Mouse (Mus musculus): ENCODE data around the gene Ctsz.
A peak's percentile ranks its signal among the peaks of the same experiment; 100 is the strongest.

The Ctsz gene

GRCm38 (mm10) chr2:174439961-174440360 lies 1.1 kb upstream of the Ctsz start:
- no peak for DNase-seq (ENCODE audit: low spot score)

DNA sequence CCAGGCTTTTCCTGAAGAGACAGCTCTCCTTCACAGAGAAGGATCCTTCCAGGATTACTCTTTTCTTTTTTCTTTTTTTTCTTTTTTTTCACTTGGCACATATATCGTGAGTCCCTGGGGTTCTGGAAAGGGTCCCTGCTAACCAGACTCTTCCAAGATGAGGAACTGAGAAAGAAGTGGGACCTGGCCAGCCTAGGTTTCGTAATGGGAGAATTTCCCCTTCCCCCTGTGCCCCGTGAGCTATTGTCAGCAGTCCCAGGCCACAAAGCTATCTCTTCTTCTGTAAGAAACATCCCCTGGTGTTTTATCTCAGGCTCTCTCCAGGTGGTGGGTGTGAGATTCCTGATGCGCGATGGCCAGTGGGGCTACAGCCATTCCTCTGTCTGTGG lies 605 bp upstream of the Ctsz start:
- no peak for DNase-seq (ENCODE audit: low spot score)

- DNase-seq (ENCODE audit: low spot score) = no peak
Measured at GRCm38 (mm10) chr2:174438181-174438580, 658 bp downstream of the Ctsz start.

DNA sequence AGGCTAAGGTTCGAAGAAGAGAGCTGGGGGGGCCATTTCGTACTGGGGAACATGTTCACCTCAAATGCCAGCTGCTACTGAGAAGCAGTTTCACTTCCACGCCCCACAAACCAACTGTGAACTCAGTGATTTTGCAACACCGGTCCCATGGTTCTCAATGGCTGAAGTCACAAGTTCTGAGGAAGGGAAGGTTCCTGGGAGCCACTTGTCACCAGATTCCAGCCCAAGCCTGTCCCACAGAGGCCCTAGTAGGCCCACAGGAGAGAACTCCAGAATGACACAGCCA lies 1.2 kb downstream of the Ctsz start:
- DNase-seq (ENCODE audit: low spot score) = no peak

DNA sequence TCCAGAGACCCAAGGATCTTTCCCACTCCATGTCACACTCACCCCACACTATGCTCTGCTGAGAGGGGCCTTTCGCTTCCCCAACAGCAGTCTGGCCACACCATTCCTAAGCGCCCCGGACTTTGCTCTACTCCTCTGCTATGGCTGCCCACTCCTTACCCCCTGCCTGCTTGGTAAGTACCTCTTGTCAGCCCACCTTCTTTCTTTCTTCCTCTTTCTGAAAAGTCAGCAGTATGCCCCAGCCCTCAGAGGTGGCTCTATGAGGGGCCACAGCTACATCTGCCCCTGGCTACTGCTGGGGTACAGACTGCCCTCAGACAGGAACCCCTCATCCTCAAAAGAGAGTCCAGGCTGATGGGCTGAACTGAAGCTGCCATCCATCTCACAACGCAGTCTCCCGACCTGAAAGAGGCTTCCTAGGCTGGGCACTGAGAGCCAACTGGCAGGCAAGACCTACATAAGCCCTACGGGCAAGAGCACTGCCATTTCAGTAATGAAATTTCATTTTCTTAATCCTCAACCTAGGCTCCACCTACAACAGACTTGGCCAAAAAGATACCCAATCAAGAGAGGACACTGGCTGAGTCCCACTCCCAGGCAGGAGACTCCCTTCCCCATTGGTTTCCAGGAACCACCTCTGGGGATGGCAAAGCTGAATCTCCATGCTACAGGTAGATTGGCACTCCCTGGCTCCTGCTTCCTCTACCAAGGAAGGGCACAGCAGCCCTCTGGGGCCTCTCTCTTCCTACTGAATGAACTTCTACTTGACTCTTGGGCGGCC lies 1.7 kb downstream of the Ctsz start:
- no peak for DNase-seq (ENCODE audit: low spot score)

DNA sequence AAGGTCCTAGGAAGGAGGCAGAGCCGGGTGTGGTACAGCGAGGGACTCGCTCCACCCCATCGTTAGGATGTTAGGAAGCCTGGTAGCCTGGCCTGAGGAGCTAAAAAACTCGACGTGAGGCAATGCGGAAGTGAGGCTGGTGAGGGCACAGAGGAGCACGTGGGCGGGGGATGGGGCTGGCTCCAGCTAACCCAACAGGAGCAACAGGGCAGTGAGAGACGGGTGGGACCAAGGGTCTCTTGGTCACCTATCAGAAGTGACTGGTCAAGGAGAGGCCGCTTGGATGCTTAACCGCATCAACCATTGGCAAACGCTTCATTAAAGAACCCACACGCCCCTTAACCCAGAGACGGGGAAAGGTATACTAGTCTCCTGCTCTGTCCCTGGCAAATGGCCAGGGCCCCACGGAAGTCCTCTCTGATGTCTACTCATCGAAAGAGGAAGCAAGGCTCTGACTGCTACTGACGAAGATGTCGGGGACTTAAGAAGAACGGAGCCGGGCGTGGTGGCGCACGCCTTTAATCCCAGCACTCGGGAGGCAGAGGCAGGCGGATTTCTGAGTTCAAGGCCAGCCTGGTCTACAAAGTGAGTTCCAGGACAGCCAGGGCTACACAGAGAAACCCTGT lies 2.6 kb downstream of the Ctsz start:
- DNase-seq (ENCODE audit: low spot score) = no peak

DNA sequence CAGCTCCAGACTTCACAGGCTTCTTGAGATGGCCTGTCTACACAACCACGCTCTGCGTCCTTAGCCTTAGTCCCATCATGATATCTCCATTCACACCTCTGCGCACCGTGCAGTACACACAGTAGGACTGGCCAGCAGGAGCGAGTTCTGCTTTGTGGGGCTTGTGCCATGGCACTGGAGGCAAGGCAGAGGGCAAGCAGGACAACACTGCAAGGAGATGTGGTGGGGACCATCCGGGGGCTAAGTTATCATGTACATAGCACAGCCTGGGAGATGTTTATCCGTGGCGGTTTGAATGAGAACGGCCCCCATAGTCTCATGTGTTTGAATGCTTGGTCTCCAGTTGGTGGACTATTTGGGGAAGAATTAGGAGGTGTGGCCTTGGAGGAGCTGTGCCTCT lies 3.9 kb downstream of the Ctsz start:
- DNase-seq (ENCODE audit: low spot score) = no peak

DNA sequence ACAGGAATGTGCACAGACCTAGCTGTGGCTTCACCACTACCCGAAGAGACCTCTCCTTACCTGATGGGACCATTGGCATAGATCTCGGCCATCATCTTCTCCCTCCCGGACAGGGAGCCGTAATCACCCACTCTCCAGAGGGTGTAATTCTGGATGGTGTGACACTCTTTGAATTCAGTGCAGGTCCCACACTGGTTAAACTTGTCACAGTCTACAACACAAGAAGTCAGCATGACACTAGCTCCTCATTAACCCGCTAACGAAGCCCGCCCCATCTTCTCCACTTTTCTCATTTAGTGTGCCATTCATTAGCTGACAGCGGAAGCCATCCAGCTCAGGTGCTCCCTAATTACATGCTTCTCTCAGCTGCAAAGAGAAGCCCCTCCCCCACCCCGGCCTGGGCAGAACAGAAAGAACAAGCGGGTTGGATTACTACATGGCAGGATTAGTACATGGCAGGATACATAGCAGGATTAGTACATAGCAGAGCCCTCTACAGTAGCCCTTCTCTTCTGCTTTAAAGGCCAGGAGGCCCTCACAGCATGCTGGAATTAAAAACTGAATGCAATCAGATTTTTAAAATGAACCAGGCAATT lies 9.7 kb downstream of the Ctsz start:
- no peak for DNase-seq (ENCODE audit: low spot score)

DNA sequence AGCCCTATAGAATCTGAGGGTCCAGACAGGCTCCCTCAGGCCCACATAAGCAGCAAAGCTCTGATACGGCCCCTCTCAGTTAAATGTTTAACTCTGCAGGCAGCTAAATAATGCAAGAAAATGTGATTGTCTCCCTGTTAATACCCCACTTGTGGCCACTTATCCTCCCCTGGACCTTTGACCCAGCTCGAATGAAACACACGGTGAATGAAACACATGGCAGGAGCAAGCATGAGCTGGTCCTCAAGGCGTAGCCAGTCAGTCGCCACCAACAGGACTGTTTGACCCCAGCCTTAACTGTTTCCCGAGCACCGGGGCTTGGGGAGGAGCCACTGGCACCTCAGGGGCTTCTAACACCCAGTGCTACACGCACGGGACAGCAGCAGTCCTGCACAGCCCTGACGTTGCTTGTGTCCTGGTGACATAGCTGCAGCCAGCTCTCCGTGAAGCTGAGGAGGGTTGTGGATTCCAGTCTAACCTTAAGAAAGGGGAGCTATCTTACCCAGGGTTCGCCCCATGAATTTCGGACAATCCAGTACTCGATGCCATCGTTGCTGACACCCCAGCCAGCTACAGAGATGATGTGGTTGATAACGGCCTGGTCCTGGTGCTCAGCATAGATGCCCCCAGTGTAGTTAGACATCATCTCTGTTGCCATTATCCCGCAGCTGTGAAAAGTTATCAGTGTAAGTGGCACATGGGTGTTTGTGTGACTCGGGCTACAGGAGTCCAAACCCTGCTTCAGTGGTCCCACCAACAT lies 10.6 kb downstream of the Ctsz start:
- no peak for DNase-seq (ENCODE audit: low spot score)

- DNase-seq (ENCODE audit: low spot score) = no peak
Measured at GRCm38 (mm10) chr2:174426856-174427255, 12.0 kb downstream of the Ctsz start.

DNA sequence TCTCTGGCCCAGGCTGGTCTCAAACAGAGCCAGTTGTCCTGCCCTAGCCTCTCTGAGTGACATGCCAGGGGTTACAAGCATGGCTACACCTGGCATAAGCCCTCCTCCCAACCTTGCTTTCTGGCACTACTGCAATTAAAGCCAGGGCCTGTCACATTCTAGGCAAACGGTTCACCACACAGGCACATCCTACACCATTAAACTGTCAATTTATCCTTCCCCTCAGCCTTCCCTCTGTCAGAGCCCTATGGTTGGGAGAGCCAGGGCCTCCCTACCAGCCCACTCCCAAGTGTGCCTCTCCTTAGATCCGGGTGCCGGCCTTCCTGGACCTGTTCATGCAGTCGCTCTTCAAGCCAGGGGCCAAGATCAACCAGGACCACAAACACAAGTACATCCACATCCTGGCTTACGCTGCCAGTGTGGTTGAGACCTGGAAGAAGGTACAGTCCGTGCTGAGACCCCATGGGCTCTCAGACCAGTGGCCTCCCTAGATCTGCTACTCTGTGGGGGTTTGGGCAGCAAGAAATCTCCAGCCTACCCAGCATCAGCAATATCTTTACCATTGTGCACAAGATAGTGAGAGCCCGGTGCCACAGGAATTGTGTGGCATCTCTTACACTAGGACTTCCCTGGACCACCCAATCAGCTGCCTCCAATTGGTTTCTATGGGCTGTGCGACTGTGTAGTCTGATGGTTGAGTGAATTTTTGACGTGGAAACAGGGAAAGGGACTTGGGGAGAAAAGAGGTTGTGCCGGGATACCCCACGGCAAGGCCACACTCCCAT lies 14.3 kb downstream of the Ctsz start:
- DNase-seq (ENCODE audit: low spot score) = no peak

- DNase-seq (ENCODE audit: low spot score) = no peak
Measured at GRCm38 (mm10) chr2:174421107-174421506, 17.7 kb downstream of the Ctsz start.

GRCm38 (mm10) chr2:174415731-174416310 lies 23.0 kb downstream of the Ctsz start, which contains the start of gene Nelfcd:
Gene Nelfcd (plus strand): TSS chr2:174415804.
- DNase-seq (ENCODE audit: low spot score) = peak; percentile 94

DNA sequence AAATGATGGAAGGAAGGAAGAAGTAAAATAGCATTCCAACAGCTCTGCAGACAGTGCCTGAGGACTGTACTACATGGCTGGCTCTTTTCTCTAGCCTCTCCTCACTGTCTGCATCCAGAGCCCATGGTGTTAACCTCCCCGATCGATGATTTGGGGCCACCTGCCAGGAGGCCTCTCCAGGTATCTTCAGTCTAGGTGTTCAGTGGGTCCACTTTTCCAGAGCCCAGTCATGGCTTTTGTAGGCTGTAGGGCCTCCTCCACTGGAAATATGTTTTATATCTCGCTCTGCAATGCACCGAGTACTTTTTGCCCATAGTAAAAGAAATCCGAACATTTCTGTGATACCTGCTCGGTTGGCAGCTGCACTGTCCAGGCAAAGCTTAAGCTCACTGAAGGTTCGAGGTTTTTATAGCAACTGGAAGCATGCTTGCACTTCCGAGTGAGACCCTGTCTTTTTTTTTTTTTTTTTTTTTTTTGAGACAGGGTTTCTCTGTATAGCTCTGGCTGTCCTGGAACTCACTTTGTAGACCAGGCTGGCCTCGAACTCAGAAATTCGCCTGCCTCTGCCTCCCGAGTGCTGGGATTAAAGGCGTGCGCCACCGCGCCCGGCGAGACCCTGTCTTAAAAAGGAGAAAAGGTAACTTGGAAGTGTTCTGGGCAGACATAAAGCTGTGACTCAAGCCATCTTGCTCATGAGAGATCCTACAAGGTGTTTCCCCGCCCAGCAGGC lies 23.7 kb downstream of the Ctsz start:
- DNase-seq (ENCODE audit: low spot score) = no peak

DNA sequence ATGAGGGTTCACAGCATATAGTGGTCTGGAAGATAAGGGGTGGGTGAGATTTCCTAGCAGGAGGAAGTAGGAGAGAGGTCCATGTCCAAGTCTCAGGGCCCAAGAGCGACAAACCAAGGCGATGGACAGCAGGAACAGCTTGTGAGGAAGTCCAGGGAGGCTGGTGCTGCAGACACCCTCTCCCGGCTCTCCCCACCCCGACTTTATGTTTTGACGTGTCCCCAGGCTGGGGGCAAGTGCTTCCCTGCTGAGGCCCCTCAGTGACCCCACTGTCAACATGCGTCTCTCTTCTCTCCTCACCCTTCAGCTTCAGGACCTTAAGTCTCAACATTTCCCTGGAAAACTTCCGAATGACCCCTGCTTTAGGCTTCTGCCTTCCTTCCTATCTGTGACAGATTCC lies 25.7 kb downstream of the Ctsz start:
- DNase-seq (ENCODE audit: low spot score) = no peak

- DNase-seq (ENCODE audit: low spot score) = no peak
Measured at GRCm38 (mm10) chr2:174410222-174410621, 28.6 kb downstream of the Ctsz start.

DNA sequence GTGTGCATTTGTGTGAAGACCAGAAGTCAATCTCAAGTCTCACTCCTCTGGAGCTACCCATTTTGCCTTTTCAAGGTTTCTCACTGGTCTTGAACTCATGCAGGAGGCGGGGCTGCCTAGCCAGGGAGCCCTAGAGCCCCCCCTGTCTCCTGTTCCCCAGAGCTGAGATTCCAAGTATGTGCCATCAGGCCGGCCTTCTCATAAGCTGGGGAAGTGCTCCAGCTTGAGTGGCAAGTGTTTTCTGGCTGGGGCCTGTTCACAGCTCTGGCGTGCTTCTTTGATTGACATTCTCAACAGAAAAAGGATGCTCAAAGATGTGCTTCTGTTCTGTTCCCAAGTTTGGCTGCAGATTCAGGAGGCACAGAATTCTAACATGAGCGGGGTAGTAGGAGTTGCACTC lies 38.4 kb downstream of the Ctsz start:
- DNase-seq (ENCODE audit: low spot score) = no peak

- no peak for DNase-seq (ENCODE audit: low spot score)
Measured at GRCm38 (mm10) chr2:174397881-174398280, 41.0 kb downstream of the Ctsz start.

- no peak for DNase-seq (ENCODE audit: low spot score)
Measured at GRCm38 (mm10) chr2:174397065-174397464, 41.8 kb downstream of the Ctsz start.

- no peak for DNase-seq (ENCODE audit: low spot score)
Measured at GRCm38 (mm10) chr2:174396643-174397042, 42.2 kb downstream of the Ctsz start.

DNA sequence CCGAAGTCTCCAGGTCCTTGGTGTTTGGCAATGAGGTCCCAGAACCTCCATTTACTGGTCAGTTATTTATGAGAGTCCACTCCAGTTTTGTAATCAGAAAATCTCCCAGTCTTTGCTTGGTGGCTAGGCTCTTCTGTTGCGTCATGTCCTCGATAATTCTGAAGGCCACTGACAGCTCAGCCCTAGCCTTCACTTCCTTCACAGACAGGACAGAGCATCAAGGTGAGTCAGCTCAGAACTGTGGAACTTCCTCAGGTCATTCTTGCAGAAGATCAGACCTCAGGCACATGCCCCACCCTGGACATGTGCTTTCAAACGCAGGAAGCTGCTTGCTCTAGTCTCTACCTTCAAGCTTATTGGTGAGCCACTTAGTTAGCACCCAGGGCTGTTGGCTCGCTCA lies 45.5 kb downstream of the Ctsz start:
- no peak for DNase-seq (ENCODE audit: low spot score)
